Mouse (Mus musculus) intestine, postnatal 0 days (tissue): ENCODE results near the gene Lamp1. TPM values are rescaled to one million over a fixed set of nuclear protein-coding genes. Genes with fewer than 3 reads are reported as not detected.
"Not testable (repeated sequence)": the region's sequence is repeated elsewhere in the genome, so short reads cannot be mapped to it uniquely, and the experiment has no call there.

Source experiments
- ATAC-seq: fragments of 200-750 bp; cut with Nextera tagmentation; 2 replicates; pipeline ENCODE4 v1.8.0; 2017; ENCODE audit warnings: mild to moderate bottlenecking, moderate TSS enrichment, moderate library complexity
- H3K27ac ChIP-seq: fragments of 300-500 bp; sonication (generic); 2 replicates; pipeline ENCODE4 v1.5.1; 2014; ENCODE audit warnings: mild to moderate bottlenecking, low read depth, low read length, moderate library complexity
- H3K27me3 ChIP-seq: fragments of 300-500 bp; sonication (generic); replicated peaks from 2 replicates; pipeline ENCODE4 v1.6.1; 2014; ENCODE audit warnings: low read length, mixed read lengths; ENCODE audit not compliant: control insufficient read depth, insufficient read depth
- H3K36me3 ChIP-seq: fragments of 300-500 bp; sonication (generic); 2 replicates; pipeline ENCODE4 v1.6.1; 2014; ENCODE audit warnings: mild to moderate bottlenecking, moderate library complexity; ENCODE audit not compliant: control insufficient read depth, insufficient read depth
- H3K4me1 ChIP-seq: fragments of 300-500 bp; sonication (generic); replicated peaks from 2 replicates; pipeline ENCODE4 v1.6.1; 2014; ENCODE audit warnings: antibody characterized with exemption, low read length, mixed read lengths; ENCODE audit not compliant: control insufficient read depth, insufficient read depth
- H3K4me2 ChIP-seq: fragments of 300-500 bp; sonication (generic); replicated peaks from 2 replicates; pipeline ENCODE4 v1.6.1; 2014; ENCODE audit warnings: low read depth, mild to moderate bottlenecking, moderate library complexity
- H3K4me3 ChIP-seq: fragments of 300-500 bp; sonication (generic); 2 replicates; pipeline ENCODE4 v1.5.1; 2014; ENCODE audit warnings: low read depth, low read length
- H3K9ac ChIP-seq: fragments of 300-500 bp; sonication (generic); 2 replicates; pipeline ENCODE4 v1.6.1; 2014; ENCODE audit warnings: mild to moderate bottlenecking, low read depth, low read length
- H3K9me3 ChIP-seq: fragments of 300-500 bp; sonication (generic); 2 replicates; pipeline ENCODE4 v1.6.1; 2016; ENCODE audit warnings: mixed run types; ENCODE audit not compliant: control insufficient read depth
- CTCF ChIP-seq: sonication (generic); IDR thresholded peaks from 2 replicates; pipeline ENCODE4 v1.5.1; 2016; ENCODE audit warnings: low read depth, mild to moderate bottlenecking, control low read depth, antibody characterized with exemption, moderate library complexity
- WGBS: fragments of 180-500 bp; shearing (Covaris S2); extraction: QIAGEN DNeasy Blood & Tissue Kit; methylation state at CpG from one replicate; pipeline ENCODE4 v1.1.7; 2014; 5-methylcytosine and 5-hydroxymethylcytosine counted together
- polyA plus RNA-seq: library from polyadenylated mRNA; unstranded; fragments of >200 nt; fragmentation: Nextera tagmentation; extraction: Ambion mirVana; gene quantifications from 2 replicates; pipeline ENCODE4 v1.2.1, GENCODE M21; 2015

Gene Lamp1
- polyA plus RNA-seq, 1 experiment from 2014 or later = 847 TPM

- Histone ChIP-seq H3K4me2 (no peak overlapping the region), H3K9ac (no peak overlapping the region), H3K36me3 (peaks cover 63% of the 10 kb centered on the region), H3K9me3 (no peaks in the 10 kb centered on the region), H3K4me1 (no peaks in the 10 kb centered on the region), H3K27ac (no peak overlapping the region), H3K27me3 (no peaks in the 10 kb centered on the region), H3K4me3 (no peak overlapping the region)
- WGBS = 84% methylated on average over 7 of the region's 7 CpGs
- TF ChIP-seq CTCF = no peak
- ATAC-seq = no peak
These were observed 37.9 kb upstream of the Lamp1 start for GRCm38 (mm10) chr8:13120882-13121665.

- no peak for TF ChIP-seq CTCF
These were observed 36.0 kb upstream of the Lamp1 start for GRCm38 (mm10) chr8:13122887-13123421.

GRCm38 (mm10) chr8:13124897-13125296, 34.1 kb upstream of the Lamp1 start:
- Histone ChIP-seq H3K9ac (no peak overlapping the region), H3K4me1 (no peaks in the 10 kb centered on the region), H3K36me3 (peaks cover 74% of the 10 kb centered on the region), H3K4me3 (no peak overlapping the region), H3K4me2 (no peak overlapping the region), H3K27ac (no peak overlapping the region), H3K27me3 (no peaks in the 10 kb centered on the region), H3K9me3 (no peaks in the 10 kb centered on the region)
- no peak for TF ChIP-seq CTCF
- no peak for ATAC-seq
- WGBS = 89% methylated on average over 8 of the region's 8 CpGs

More at GRCm38 (mm10) chr8:13122887-13123421, 36.0 kb upstream of the Lamp1 start:
- no peak overlapping the region for H3K4me2 ChIP-seq
- H3K36me3 ChIP-seq = peaks cover 76% of the 10 kb centered on the region
- no peak overlapping the region for H3K4me3 ChIP-seq
- 90% methylated on average over 7 of the region's 7 CpGs for WGBS
- no peak overlapping the region for H3K9ac ChIP-seq
- ATAC-seq = no peak
- H3K27ac ChIP-seq = no peak overlapping the region
- H3K4me1 ChIP-seq = no peaks in the 10 kb centered on the region
- H3K9me3 ChIP-seq = no peaks in the 10 kb centered on the region
- no peaks in the 10 kb centered on the region for H3K27me3 ChIP-seq

- not testable (repeated sequence) for H3K4me3 ChIP-seq, H3K4me1 ChIP-seq, H3K27ac ChIP-seq, H3K4me2 ChIP-seq, ATAC-seq, H3K9me3 ChIP-seq, H3K27me3 ChIP-seq, H3K9ac ChIP-seq
- H3K36me3 ChIP-seq = peaks cover 85% of the 10 kb centered on the region
- WGBS = 69% methylated on average over 9 of the region's 9 CpGs
- peak; percentile 69 for TF ChIP-seq CTCF
These were observed 26.7 kb upstream of the Lamp1 start for GRCm38 (mm10) chr8:13132220-13132619.

GRCm38 (mm10) chr8:13139641-13140182, 19.2 kb upstream of the Lamp1 start:
- Histone ChIP-seq H3K36me3 (peaks cover 96% of the 10 kb centered on the region), H3K27me3 (no peaks in the 10 kb centered on the region), H3K4me3 (no peak overlapping the region), H3K27ac (0 out of 2 replicates have a peak overlapping the region, but pooled peaks have one; percentile 35), H3K9ac (no peak overlapping the region), H3K4me2 (no peak overlapping the region), H3K4me1 (no peaks in the 10 kb centered on the region), H3K9me3 (no peaks in the 10 kb centered on the region)
- no peak for TF ChIP-seq CTCF
- peak; percentile 67 for ATAC-seq
- 65% methylated on average over 6 of the region's 6 CpGs for WGBS

- Histone ChIP-seq H3K9ac (no peak overlapping the region), H3K36me3 (peaks cover 98% of the 10 kb centered on the region), H3K4me2 (no peak overlapping the region), H3K9me3 (no peaks in the 10 kb centered on the region), H3K4me3 (no peak overlapping the region), H3K27me3 (no peaks in the 10 kb centered on the region), H3K27ac (no peak overlapping the region; the same call in 1 of the 2 replicates), H3K4me1 (no peaks in the 10 kb centered on the region)
- no peak for TF ChIP-seq CTCF
- no peak for ATAC-seq
- 88% methylated on average over 5 of the region's 5 CpGs for WGBS
These were observed 17.3 kb upstream of the Lamp1 start for GRCm38 (mm10) chr8:13141681-13142080.
